Mouse (Mus musculus) cerebellum, adult 9-10 months (tissue): ENCODE data around the gene Sfxn5.
A peak's percentile ranks its signal among the peaks of the same experiment; 100 is the strongest.

ENCODE experiments used
- DNase-seq: peaks from one replicate; pipeline ENCODE4 v3.0.0; 2022

Sfxn5 gene

DNA sequence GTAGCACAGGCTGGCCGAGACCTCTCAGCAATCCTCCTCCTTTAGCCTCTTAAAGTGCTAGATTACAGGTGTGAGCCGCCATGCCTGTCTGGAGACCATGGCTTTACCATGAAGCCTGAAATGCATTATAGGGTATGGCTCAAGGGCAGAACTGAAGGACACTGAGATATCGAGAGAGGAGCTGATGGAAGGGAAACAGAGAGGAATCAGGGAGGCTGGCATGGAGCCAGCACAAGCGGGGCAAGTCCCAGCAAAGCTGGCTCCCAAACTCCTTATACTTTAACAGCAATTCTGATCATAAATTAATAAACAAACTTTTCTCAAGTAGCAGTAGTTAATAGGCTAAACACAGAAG is 30.7 kb upstream of the Sfxn5 start:
- DNase-seq = no peak

DNA sequence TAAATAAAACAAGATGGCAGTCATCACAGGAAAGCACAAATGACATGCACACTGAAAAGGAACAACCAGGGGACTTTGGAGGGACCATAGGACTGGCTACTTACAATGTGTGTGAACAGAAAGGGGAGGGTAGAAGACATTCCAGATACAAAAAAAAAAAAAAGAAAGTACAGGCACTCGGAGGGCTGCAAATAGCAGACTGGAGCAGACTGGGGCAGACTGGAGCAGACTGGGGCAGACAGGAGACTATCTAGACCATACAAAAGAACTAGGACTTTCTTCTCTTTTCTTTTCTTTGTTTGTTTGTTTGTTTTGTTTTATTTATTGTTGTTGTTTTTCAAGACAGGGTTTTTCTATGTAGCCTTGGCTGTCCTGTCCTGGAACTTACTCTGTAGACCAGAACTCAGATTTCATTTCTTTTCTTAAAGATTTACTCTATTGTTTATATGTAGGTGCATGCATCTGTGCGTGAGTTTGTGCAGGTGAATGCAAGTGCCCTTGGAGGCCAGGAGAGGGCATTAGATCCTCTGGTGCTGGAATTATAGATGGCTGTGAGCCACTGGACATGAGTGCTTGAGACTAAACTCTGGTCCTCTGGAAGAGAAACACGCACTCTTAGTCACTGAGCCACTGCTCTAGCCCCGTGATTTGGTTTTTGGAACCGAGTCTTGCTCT is 30.1 kb upstream of the Sfxn5 start:
- no peak for DNase-seq

GRCm38 (mm10) chr6:85362610-85363009 is 29.4 kb upstream of the Sfxn5 start:
- no peak for DNase-seq

GRCm38 (mm10) chr6:85360311-85360710 is 27.1 kb upstream of the Sfxn5 start:
- no peak for DNase-seq

GRCm38 (mm10) chr6:85358877-85359276 is 25.7 kb upstream of the Sfxn5 start:
- no peak for DNase-seq

GRCm38 (mm10) chr6:85356682-85357465 is 23.7 kb upstream of the Sfxn5 start:
- DNase-seq = no peak

DNA sequence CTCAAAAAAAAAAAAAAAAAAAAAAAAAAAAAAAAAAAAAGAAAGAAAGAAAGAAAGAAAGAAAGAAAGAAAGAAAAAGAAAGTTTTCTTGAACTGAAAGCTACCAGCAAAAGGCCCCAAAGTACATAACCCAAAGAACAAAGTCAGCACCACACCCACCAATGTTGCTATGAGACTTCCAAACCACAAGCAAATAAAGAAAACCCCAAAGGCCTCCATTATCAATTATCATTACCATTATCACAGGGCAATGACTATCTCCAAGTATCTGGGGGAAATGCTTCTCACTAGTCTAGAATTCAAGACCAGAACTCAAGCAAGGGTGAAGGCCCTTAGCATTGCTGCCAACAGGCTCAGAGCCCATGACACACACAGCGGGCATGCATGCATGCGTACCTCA is 22.5 kb upstream of the Sfxn5 start:
- no peak for DNase-seq

DNA sequence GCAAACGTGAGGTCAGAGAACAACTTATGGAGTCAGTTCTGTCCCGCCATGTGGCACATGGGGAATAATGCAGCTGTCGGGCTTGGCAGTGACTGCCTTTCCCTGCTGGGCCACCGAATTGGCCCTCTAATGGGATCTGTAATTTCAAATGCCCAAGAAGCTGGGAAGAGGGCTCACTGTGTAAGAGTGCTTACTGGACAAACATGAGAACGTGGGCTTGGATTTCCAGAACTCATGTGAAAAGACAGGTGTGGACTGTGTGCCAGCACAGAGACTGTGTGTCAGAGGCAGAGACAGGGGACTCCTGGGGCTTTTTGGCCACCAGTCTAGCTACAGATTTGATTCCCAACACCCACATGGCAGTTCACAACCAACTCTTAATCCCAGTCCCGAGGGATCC is 21.5 kb upstream of the Sfxn5 start:
- DNase-seq = peak; percentile 76

- DNase-seq = peak; percentile 37
Measured at GRCm38 (mm10) chr6:85353706-85354105, 20.5 kb upstream of the Sfxn5 start.

GRCm38 (mm10) chr6:85350157-85350556 is 16.9 kb upstream of the Sfxn5 start:
- DNase-seq = no peak

- DNase-seq = peak; percentile 42
Measured at GRCm38 (mm10) chr6:85349246-85349645, 16.0 kb upstream of the Sfxn5 start.

DNA sequence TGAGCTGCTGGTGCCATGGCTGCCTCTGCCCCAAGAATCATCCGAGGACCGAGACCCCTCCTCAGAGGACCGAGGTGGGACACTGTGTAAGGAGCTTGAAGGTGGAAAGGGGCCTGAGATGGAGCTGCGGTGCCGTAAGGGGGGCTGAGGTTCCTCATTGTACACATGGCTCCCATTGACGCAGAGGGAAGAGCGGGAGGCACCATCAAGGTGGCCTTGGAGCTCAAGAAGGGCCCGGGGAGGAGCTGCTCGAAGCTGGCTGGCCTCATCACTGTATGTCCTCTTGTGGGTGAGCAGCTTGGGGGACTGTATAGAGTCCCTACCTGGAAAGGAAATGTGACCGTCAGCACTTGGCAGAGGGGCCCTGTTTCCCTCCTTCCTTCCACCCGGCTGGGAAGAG is 14.9 kb upstream of the Sfxn5 start:
- no peak for DNase-seq

DNA sequence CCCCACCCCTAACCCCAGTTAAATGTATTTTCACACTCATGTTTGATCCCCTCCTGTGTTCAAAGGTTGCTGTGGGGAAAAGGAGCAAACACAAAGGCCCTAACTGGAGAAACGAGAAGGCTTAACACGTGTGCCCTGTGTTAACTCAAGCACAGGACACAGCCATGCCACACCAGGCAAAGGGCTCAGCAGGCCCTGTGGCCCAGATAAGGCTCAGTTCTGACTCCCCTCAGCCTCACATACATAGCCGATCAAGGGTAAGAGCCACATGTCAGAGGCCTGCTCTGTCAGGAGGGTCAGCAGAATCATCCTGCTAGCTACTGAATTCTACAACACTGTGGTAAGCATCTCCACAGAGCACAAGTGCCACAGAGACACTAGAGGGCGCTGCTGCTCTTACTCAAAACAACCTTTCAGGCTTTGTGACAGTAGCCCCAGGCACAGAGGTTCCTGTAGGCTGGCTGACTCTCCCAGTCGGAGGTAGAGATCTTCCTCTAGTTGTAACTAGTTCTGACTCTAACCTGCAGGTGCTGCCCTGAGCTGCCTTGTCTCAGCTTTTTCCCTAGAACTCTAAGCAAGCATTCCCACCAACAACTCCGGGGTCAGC is 12.9 kb upstream of the Sfxn5 start:
- DNase-seq = peak; percentile 92

GRCm38 (mm10) chr6:85344929-85345328 is 11.7 kb upstream of the Sfxn5 start:
- DNase-seq = peak; percentile 68

DNA sequence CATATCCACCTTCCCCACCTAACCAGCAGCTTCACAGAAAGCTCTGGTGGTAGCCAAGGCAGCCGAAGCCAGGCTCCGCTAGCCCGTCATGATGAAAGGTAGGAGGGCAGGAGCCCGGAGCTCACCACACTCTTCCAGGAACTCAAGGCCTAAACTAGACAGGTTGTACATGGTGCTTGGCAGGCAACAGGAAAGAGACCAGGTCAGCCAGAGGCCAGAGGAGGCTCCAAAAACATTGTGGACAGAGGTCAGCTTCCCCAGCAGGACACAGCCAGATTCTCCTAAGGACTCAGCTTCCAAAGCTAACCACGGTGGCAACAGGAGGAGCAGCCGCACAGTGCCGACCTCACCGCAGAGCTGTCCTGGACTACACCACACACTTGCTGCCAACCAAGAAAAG is 9.8 kb upstream of the Sfxn5 start:
- no peak for DNase-seq

- DNase-seq = no peak
Measured at GRCm38 (mm10) chr6:85341814-85342501, 8.7 kb upstream of the Sfxn5 start.

- peak; percentile 38 for DNase-seq
Measured at GRCm38 (mm10) chr6:85340184-85340583, 7.0 kb upstream of the Sfxn5 start.

DNA sequence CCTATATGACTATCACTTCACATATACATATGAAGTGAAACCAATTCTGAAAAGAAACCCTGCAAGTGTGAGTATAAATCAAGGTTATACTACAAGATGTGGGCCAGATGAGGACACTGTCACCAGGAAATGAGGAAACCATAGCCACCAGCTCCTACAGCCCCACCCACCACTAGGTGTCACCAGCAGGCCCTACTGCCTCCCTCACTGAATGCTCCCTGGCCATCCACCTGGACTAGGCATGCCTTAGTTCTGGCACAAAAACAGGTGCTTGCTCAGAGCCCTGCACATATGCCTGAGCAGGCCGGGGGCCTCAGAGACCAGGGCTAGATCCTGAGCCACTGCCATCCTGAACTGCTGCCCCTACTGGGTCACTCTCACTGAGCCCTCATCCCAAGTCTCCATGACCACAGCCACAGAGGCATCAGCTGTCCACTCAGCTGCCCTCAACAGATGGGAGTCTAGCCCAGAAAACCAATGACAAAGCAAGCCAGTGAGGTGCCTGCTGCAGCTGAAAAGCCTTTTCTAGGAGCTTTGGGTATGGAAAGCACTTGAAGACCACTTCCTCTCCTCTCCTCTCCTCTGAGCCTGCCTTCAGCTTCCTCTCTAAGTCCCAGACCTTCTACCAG is 6.2 kb upstream of the Sfxn5 start:
- peak; percentile 84 for DNase-seq

DNA sequence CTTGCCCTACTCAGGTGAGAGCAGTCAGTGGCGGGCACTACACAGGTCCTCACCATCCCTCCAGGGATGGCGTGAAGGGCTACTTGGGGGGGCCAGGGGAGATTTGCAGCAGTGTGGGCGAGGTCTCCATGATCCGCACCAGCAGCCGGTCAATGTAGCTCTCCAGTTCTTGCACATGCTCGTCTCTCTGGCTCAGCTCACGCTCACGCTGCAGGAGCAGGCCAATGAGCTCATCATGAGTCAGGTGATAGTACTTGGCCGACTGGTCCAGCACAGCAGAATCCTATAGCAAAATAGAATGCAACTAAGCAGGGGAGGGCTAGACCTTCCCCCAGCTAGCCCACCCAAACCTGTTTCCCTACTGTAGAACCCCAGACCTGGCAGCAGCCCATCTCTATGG is 3.7 kb upstream of the Sfxn5 start:
- peak; percentile 42 for DNase-seq

GRCm38 (mm10) chr6:85335352-85335751 is 2.1 kb upstream of the Sfxn5 start:
- peak; percentile 40 for DNase-seq

DNA sequence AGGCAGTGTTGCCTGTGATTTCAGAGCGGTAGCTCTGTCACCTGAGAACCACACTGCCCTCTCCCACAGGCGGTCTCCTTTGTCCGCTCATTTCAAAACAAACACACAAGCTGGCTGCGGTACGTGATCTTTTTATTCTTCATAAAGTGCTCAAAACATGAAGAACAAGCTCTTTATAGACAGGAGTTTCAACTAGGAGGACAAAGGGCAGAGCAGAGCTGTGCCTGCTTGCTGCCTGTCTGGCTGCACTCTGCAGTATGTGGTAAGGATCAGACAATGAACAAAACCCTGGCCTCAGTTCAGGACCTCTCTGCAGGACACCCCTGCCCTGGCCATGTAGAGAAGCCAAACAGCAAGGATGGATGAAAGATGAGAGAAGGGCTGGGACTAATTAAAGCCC is 1.6 kb upstream of the Sfxn5 start:
- peak; percentile 58 for DNase-seq

DNA sequence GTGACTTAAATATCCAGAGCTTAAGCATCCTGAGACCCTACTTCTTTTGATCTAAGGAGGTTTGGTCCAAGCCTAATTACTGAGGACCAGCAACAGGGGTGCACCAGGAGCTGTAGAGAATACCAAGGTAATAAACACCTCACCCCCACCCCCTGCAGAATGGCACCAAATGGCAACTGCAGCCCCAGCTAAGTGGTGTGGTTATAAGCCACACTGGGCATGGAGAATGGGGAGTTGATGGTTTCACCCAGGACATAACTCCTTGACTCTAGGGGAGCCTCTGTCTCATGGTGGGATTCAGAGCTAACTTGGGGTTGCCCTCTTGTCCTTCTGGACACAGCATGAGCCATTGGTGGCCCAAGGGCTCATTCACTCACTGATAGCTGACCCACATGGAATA is 1.0 kb upstream of the Sfxn5 start:
- DNase-seq = no peak

GRCm38 (mm10) chr6:85333732-85334131 is 510 bp upstream of the Sfxn5 start:
- DNase-seq = no peak
